Comparison of ENCODE assay signal across 8 mouse cellular contexts in the genomic region with DNA sequence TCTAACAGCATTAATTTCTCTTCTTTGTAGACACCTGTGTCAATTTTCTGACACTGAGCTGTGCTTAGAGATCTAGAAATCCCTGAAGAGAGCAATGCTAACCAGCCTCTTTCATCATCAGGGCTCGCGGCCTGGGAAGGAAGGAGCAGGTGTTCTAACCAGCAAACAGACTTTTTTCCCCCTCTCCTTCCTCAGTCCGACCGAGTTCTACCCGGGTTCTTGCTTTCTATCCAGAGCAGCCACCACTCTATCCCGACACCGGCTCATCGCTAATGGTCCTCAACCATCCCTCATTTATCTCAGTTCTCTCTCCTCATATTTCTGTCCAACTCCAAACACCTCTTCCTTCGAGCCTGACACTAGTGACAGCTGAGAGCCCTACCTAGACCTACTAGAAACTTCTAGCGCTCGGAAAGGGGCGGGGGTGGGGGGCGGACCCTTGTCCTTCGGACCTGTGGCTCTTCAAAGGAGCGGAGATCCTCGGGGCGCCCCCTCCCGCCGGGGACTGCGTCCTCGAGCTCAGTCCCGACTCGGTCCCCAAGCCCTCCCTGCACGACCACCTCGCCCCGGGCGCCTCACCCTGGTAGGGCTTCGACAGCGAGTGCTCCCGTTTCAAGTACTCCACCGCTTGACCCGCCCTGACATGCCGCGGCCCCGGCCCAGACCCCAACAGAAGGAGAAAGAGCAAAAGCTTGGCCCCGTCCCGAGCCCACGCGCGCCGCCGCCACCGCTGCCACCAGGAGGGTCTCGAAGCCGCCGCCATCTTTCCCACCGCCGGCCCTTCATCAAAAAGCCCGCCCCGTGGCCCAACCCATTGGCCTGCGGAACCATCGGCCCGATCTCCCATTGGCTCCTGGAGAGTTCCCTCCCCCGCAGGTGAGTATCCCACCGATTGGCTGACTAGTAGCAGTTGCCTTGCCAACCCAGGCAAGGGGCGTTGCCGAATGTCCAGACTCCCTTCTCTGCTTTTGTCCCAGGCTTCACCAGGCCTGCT. TPM values are rescaled to one million over a fixed set of nuclear protein-coding genes. Genes with fewer than 3 reads are reported as not detected.
A peak's percentile ranks its signal among the peaks of the same experiment; 100 is the strongest.
DNase-seq lines count a peak whose midpoint lies in the region; ATAC-seq and TF ChIP-seq lines count a peak whose summit lies in the region.

A gene (minus strand): TSS at position 801 of the 994 bp plus-strand sequence.

- POLR2A ChIA-PET in Patski (lab: Charles Lee), result interaction anchor here (0.7 kb wide), 1 partner anchor 82 kb away, joined by 5 read pairs; no protein-coding TSS in a partner anchor

- WGBS in hindbrain, embryonic 13.5 days, result under 1% methylated on average over 54 of the region's 57 CpGs

- DNase-seq in Patski (ENCODE audit: low read depth, low spot score), result peak; percentile 71
- peak; percentile 98 for DNase-seq in cerebellum, postnatal 14 days
- peak; percentile 95 to 98 for DNase-seq in frontal cortex, postnatal 14 days (ENCODE audit: low spot score in 2 of 2)
- DNase-seq in layer of hippocampus, postnatal 25 days (ENCODE audit: extremely low spot score in 1 of 2, low spot score in 1 of 2), result peak; percentile 79 to 85
- DNase-seq in lung, postnatal 25 days (ENCODE audit: low spot score), result peak; percentile 98
- DNase-seq in retina, embryonic 14.5 days (ENCODE audit: low spot score), result peak; percentile 97
- DNase-seq in thymus, postnatal 4 days, result peak; percentile 97

- in situ Hi-C loops in Patski (cut with MboI; ENCODE audit: low pct_unique_long_range_greater_than_20kb), result no loop called here

- no peak for TF ChIP-seq CTCF in Patski (IDR thresholded peaks at IDR 0.05)

- CTCF ChIA-PET in Patski (lab: Charles Lee), result interaction anchor here (1.2 kb wide), 1 partner anchor 48 kb away, joined by 3 read pairs; no protein-coding TSS in a partner anchor

- no peaks in the 10 kb centered on the region for H3K9me3 ChIP-seq in hindbrain, embryonic 13.5 days

- H3K9ac ChIP-seq in hindbrain, embryonic 13.5 days, result peak within 1 kb of the TSS; percentile 82

- H3K4me3 ChIP-seq in hindbrain, embryonic 13.5 days, result peak within 1 kb of the TSS; percentile 74

- H3K27me3 ChIP-seq in Patski, result no peaks in the 10 kb centered on the region
- no peaks in the 10 kb centered on the region for H3K27me3 ChIP-seq in hindbrain, embryonic 13.5 days

- peaks cover 17% of the 10 kb centered on the region for H3K36me3 ChIP-seq in hindbrain, embryonic 13.5 days

- H3K27ac ChIP-seq in hindbrain, embryonic 13.5 days, result peak within 1 kb of the TSS; percentile 91

- H3K4me1 ChIP-seq in hindbrain, embryonic 13.5 days (replicated peaks), result peaks cover 16% of the 10 kb centered on the region

- H3K4me2 ChIP-seq in hindbrain, embryonic 13.5 days, result peak within 1 kb of the TSS; percentile 74

- ATAC-seq in Patski, result peak; percentile 99
- peak; percentile 100 for ATAC-seq in hindbrain, embryonic 13.5 days (ENCODE audit: low FRiP score)

RNA-seq across cellular contexts. Expression of the gene that starts here (rescaled TPM):
- polyA plus RNA-seq in Patski (2021), result 34.6 TPM
- polyA plus RNA-seq in hindbrain, embryonic 13.5 days (2015; fragmentation: Nextera tagmentation; extraction: Ambion mirVana), result 70.4 and 71.1 TPM in 2 replicates
- 10 to 100 TPM; 61.4 to 63.8 TPM for total RNA-seq in layer of hippocampus, postnatal 25 days (2021)

Comparison
In these comparisons a context has a peak if more than half of its experiments do, and no peak if none do; other contexts are left out.
1. Peak in every context shown above with its lines: DNase-seq, ATAC-seq, H3K4me3 ChIP-seq and H3K27ac ChIP-seq.